Mouse (Mus musculus): ENCODE results near the gene Olfr1156.

DNA sequence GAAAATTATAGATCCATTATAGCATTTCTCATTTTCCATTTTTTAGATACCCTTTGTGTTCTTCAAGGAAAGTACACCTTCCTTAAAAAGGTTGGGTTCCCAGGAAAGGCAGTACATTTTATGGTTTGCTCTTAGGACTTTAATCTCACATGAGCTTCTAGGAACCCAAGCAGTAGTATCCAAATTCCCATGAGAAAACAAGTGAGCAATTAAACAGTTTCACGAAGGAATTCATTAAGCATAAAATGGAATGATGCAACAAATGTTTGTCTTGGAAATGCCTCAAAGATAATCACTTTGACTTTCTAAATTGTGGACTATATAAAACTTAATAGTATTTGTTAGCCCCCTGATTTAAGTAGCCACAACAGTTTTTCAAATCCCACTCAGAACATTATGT, 47.8 kb downstream of the Olfr1156 start, which contains the start of gene Olfr1154:
- no peak for TF ChIP-seq CTCF (IDR thresholded peaks at IDR 0.05; ENCODE audit: low read depth, low read length)
- no peak for TF ChIP-seq POLR2A (IDR thresholded peaks at IDR 0.05; ENCODE audit: insufficient read depth, low read length)
- TF ChIP-seq EP300 (IDR thresholded peaks at IDR 0.05; ENCODE audit: insufficient read depth, low read depth, low read length) = no peak

Data from ES-Bruce4 (cell line).